Mouse (Mus musculus) CH12F3 (cell line): ENCODE results near the gene Ebpl.
"Not testable (repeated sequence)": the region's sequence is repeated elsewhere in the genome, so short reads cannot be mapped to it uniquely, and the experiment has no call there.

ENCODE experiments used
- in situ Hi-C: fragments of 300-500 bp; cut with MboI; formaldehyde crosslinking; loops from 2 replicates; pipeline ENCODE4 v1.14.3; 2020; ENCODE audit warnings: low sequenced_read_pairs

The Ebpl gene

DNA sequence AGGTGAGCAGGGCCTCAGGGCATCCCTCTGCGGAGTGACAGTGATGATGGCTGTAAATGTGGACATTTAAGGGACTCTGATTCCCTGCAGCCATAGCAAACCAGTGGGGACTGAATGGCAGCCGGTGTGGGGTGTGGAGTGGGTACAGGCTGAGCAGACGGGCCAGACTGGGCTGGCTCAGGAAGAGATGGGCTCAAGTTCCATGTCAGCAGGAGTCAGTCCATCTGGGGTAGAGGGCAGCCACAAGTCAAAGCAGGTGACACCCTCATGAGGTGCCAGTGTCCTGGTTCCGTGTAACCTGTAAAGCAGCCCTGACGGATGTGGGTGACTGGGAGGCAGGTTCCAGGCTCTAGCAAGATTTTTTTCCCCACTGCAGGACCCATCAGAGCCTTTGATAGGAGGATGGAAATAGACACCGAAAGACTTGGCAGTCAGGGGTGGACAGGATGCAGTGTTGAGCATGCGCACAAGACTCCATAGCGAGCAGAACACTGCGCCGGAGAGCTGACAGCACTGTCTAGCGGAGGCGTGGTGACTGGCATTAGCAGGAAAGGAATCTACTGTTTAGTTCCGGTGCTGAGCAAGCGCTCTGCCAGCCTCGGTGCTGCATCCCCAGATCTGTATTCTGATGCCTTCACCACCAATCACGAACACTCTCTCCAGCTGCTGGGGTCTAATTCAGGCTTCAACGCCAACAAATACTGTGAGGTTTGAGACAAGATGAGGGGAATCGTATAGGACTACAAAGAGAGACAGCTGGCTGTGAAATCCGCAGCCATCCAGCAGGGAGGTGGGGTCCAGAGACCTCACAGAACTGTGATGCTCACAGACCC lies 32.4 kb downstream of the Ebpl start:
- in situ Hi-C loops, result no loop called here

DNA sequence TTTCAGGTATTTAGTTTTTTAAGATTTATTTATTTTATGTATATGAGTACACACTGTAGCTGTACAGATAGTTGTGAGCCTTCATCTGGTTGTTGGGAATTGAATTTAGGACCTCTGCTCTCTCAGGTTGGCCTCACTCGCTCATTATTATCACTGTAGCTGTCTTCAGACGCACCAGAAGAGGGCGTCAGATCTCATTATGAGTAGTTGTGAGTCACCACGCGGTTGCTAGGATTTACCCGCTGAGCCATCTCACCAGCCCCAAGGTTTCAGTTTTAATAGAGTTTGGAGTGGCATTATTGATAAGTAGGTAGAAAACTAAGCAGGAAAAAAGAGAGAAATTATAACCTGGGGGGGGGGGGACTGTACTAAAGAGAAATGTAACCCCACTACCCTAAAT lies 33.2 kb downstream of the Ebpl start:
- in situ Hi-C loops, result not testable (repeated sequence)

DNA sequence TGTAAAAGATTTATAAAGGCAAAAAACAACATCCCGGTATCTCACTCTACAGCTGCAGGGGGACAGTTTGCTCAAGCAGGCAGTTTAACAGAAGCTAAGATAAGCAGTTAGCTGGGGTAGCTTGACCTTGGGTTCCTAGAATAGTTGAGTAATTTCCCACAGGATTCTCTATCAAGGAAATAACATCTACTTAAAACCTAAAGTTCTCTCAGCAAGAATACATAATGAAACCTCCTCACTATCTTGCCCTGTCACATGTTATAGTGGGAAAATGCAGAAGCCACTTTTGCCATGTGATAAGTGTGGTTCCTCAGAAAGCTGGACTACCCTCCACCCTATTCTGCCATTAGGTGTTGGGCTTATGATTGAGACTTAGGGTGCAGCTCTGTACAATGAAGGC lies 37.5 kb downstream of the Ebpl start:
- in situ Hi-C loops, result no loop called here

DNA sequence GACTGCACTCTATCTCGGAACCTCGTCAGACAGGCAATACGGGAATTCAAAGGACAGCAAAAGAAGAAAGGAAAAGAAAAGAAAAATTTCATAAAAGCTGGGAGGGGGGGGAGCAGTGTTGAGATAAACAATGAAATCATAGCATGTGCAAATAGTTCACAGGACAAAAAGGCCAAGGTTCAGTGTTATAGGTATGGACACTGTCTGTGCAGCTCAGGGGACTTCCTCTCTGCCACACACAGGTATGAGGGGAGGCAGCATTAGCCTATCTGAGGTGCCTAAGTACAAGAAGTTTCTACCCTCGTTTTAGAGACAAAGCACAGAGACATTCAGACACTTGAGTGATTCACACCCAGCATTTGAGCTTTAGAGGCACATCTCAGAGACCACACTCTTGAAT lies 39.0 kb downstream of the Ebpl start:
- in situ Hi-C loops, result no loop called here

DNA sequence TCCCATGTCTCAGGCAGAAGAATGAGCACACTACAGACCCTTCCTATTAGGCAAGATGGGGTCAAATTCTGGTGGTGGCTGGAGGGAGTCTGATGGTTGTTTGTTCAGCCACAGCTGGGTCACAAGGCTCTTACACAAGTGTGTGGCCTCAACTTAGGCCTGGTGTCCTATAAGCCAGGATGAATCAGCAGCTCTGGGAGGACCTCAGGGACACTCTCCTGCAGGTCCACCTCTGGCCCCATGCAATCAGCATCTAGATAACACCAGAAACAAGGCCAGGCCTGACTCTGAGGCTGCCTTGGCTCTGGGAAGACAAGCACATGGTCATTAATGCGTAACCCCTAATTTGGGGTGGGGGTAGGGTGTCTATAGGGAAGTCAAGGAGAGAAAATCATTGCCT lies 39.5 kb downstream of the Ebpl start:
- in situ Hi-C loops, result no loop called here

DNA sequence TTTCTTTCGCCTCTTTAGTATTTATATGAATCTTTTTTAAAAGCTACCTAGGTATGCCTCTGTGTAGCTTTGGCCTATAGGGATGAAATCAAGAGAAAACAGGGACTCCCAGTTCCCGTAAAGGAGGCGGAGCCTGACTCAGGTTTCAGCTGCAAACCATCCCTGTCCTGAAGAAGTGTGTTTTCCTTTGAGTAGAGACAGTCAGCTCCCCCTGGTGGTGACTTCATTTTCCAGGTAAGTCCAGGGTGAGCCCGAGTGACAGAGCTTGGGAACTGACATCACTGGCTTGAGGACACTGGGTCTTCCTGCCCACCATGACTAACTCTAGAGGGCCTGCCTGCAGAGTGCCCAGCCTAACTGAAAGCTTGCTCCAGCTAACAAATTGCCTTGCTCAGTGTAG lies 43.4 kb downstream of the Ebpl start:
- in situ Hi-C loops, result no loop called here

DNA sequence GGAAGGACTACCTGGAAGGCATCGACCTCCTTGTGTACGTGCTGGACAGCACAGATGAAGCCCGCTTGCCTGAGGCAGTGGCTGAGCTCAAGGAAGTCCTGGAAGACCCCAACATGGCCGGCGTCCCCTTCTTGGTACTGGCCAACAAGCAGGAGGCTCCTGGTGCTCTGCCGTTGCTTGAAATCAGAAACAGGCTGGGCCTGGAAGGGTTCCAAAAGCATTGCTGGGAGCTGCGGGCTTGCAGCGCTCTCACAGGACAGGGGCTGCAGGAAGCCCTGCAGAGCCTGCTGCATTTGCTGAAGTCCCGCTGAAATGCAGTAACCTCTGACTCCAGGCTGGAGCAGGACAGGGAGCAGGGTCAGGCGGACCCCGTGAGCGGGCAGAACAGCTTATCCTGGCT lies 49.3 kb downstream of the Ebpl start:
- in situ Hi-C loops, result no loop called here

DNA sequence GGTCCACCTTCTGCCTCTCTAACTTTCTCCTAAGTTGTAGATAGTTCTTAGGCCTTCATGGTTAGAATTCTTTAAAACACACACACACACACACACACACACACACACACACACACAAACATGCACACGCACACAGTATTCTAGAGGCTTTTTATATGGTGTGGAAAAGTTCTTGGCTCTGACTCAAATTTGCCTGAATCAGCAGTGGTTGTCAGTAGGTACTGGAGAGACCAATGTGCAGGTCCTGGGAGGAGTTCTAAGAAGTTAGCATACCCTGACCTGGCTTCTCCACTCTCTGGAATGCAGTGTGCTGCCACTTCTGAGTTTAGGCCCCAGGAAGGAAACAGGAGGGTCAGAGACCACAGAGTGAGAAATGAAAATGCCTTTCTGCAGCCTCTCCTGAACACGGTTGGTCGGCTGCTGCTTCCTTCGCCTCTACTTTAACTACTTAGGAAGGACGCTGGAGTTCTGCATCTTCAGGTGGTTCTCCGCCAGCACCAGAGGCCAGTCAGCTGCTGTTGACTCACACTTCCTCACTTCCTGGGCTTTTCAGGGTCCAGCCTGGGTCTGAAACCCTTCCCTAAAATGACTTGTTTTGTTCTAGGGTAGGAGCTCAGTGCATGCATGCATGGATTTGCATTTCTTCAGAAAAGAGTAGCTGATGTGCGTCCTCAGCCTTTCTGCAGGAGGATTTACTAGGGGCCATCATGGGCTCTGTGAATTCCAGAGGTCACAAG lies 50.0 kb downstream of the Ebpl start:
- in situ Hi-C loops, result no loop called here

DNA sequence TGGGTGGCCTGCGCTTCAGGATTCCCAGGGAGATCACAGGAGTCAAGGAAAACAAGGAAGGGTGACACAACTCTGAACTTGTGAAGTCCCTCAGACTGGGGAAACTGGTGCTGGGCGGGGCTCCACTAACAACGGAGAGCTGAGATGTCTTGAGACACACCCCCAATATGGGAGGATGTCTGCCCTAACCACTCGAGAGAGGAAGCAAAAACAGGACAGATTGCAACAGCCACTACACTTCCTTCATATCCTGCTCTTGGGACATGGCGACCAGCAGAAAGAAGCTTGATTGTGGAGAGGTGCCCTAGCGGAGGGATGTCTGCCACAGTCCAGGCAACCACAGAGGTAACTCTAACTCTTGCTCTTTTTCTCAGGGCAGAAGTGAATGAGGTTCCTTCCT lies 50.6 kb downstream of the Ebpl start, which contains the start of gene Arl11:
Gene Arl11, plus strand, starts transcription at position 161 of the 400 bp plus-strand sequence.
- in situ Hi-C loops, result no loop called here

DNA sequence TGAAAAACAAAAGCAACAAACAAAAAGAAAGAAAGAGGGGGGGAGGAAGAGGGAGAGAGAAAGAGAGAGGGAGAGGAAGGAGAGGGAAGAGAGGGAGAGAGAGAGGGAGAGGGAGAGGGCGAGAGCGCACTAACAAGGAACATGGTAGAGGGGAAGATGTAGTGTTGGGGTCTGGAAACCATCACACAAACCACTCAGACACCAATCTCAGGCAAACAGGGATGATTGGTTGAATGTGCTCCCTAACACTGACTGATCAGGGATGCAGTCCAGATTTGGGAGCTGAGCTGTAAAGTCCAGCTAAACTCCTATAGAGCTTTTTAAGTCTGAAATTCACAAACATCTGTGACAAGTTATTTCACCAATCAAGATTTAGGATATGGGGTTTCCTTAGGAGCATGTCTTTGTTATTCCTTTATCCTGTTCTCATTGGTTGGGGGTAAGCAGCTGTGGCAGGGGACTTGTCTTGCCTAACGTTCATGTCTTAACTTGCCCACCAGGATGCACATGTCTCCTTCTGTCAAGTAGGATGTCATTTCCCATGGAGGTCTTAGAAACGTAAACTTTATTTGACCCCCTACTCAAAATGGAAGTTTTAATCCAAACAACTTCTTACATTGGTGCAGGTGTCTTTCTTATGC lies 56.1 kb downstream of the Ebpl start:
- in situ Hi-C loops, result no loop called here

DNA sequence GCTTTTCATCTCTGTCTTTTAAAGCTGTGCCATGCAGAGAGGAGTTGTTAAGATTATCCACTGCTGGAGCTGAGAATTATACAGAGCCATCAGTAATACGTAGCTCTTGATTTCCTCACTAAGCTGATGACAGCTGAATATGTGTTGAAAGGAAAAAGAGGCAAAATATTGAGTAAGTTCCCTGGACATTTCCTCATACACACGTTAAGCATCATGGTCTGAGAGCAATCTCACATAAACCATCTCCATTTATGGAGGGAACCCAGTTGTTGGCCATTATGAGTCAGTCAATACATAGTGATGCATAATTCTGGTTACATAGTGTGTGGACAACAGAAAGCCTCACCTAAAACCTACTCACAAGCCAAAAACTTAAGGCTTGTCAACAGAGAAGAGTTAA lies 57.8 kb downstream of the Ebpl start:
- in situ Hi-C loops, result no loop called here

DNA sequence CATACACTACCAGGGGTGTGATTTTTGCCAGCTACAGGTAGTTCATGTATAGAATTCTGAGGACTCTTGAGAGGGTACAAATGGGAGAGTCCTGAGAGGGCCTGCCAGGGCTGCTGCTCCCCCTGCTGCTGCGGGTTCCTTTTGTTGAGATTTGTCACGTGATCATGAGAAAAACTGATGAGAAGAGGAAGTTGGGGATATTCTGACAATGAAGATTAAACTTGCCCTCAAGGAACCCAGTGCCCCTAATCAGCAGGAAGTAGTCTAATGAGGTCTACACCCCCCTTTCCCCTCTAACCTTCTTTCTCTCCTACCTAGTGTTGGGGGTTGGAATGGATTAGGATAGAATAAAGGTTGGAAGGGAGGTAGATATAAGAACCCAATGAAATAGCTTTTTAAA lies 58.9 kb downstream of the Ebpl start:
- in situ Hi-C loops, result no loop called here

DNA sequence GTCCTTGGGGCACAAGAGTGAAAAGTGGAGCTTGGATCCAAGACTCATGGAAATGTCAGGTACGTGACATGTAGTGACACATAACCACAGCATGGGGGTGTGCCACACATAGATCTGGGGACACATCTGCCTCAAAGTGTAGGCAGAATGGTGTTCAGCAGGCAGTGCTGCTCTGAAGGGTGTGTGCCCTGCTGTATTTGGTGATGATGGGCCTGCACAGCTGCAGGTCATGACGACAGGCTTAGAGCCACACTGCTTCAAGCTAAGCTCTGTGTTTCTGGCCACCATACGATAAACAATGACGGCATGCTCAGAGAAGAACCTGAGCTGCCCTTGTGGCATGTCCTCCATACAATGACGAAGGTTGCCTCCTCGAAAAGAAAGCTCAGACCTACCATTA lies 60.4 kb downstream of the Ebpl start:
- in situ Hi-C loops, result no loop called here

DNA sequence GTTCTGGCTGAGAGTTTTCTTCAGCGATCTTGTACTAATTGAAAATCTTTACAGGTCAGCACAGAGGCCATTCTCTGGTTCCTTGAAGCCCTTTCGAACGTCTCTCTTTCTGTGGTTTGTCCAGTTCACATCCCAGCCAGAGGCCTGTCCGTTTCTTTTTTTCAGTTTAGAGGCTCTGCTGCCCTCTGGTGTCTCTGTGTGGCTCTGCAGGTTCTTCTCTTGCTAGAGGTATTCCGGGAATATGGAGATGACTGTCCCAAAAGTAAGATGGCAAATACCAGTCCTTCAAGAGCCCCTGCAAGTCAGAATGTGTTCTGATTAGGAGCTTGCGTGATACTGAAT lies 65.5 kb downstream of the Ebpl start:
- in situ Hi-C loops, result loop anchor here (5.0 kb wide), 1 partner anchor 497 kb away; no protein-coding TSS in a partner anchor

DNA sequence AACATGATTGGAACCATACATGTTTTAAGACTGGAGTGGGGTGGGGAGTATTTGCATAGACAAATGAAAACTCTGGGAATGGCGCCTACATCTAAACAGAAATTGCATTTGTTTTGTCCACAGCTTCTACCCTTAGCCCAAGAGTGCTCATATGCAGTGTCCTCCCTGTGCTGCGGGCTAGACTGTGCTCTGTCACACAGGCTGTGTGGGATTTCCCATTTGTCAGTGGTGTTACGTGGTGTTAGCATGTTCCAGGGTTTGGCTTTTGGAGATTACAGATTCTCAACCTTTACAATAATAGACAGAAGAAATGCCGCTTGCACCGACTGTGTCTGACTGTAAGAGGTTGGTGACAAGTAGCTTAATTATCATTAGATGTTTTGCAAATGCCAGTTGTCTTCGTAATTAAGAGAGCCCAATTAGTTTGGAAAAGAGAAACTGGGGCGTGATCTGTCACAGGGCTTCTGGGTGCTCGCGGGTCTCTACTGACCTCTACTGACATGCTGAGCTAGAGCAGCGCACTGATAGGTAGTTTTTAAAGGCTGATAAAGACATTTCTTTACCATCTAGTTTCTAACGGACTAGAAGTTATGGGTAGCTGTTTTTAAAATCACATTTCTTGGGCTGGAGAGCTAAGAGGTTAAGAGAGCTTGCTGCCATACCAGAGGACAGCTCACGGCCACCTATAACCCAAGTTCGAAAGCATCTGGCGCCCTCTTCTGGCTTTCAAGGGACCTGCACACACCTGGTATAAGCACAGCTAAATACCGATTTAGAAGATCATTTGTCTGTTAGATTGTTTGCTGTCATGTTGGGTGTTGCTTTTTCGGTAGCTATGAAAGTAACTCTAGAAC lies 66.1 kb downstream of the Ebpl start:
- in situ Hi-C loops, result loop anchor here (5.0 kb wide), 1 partner anchor 497 kb away; no protein-coding TSS in a partner anchor

DNA sequence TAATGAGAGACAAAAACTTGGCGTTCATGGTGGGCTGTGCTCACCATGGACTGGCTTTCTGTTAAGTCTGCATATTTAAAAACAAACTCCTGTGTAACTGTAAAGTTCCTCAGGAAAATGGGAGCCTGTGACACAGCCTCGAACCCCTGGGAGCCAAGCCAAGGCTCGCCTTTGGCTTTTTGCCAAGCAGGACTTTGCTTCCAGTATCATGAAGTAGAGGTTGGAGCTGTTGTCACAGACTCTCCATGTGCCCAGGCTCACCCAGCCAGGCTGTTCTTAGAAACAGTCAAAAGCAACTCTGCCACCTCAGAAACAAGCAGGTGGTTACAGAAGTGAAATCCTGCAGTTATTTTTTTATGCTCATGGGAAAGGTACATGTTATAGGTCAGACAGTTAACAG lies 69.6 kb downstream of the Ebpl start:
- in situ Hi-C loops, result loop anchor here (5.0 kb wide), 1 partner anchor 493 kb away; no protein-coding TSS in a partner anchor

DNA sequence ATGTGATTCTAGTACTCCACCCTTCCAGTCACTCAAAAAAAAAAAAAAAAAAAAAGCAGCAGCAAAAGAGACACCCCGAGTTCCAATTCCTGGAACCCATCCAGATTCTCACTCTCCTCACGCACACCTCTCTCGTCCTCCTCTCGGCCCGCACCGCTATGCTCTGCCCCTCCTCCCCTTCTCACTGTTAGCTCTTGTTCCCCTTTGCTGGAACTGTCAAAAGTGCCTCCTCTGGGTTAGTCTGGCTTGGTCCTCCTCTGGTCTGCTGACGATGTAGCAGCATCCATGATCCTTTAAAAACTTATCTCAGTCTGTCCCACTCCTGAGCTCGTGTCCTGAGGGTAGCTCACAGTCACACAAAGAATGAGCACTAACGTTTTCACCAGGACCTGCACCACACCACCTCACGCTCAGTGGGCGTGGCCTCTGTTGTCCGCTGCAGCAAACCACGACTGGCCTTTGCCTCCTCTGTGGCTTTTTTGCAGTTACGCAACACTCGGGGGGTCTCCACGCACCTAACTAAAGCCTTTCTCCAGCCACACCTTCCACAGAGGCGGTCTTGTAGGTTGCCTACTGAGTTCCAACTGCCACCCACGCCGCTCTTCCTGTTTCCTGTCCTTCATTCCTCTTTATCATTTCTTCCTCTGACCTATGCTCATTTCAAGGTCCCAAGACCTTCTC lies 71.5 kb downstream of the Ebpl start:
- in situ Hi-C loops, result no loop called here
